Mouse (Mus musculus) hindbrain, postnatal 0 days (tissue): ENCODE data around the gene Olfr1420. TPM values are rescaled to one million over a fixed set of nuclear protein-coding genes. Genes with fewer than 3 reads are reported as not detected.
A peak's percentile ranks its signal among the peaks of the same experiment; 100 is the strongest.
"Not testable (repeated sequence)": the region's sequence is repeated elsewhere in the genome, so short reads cannot be mapped to it uniquely, and the experiment has no call there.

Experiments
- ATAC-seq: fragments of 200-750 bp; cut with Nextera tagmentation; 2 replicates; pipeline ENCODE4 v1.8.0; 2017; ENCODE audit warnings: mild to moderate bottlenecking, moderate TSS enrichment, moderate library complexity
- DNase-seq: peaks from one replicate; pipeline ENCODE4 v3.0.0-alpha.2; 2015; ENCODE audit warnings: low spot score
- H3K27ac ChIP-seq: fragments of 300-500 bp; sonication (generic); 2 replicates; pipeline ENCODE4 v1.5.1; 2014; ENCODE audit warnings: mild to moderate bottlenecking
- H3K27me3 ChIP-seq: fragments of 300-500 bp; sonication (generic); 2 replicates; pipeline ENCODE4 v1.6.1; 2014; ENCODE audit warnings: low read length, mixed read lengths; ENCODE audit not compliant: insufficient read depth
- H3K36me3 ChIP-seq: fragments of 300-500 bp; sonication (generic); 2 replicates; pipeline ENCODE4 v1.6.1; 2014; ENCODE audit warnings: low read length, mixed read lengths; ENCODE audit not compliant: insufficient read depth
- H3K4me1 ChIP-seq: fragments of 300-500 bp; sonication (generic); 2 replicates; pipeline ENCODE4 v1.6.1; 2014; ENCODE audit warnings: antibody characterized with exemption, low read length, mixed read lengths; ENCODE audit not compliant: insufficient read depth
- H3K4me2 ChIP-seq: fragments of 300-500 bp; sonication (generic); 2 replicates; pipeline ENCODE4 v1.6.1; 2014; ENCODE audit warnings: low read depth, mild to moderate bottlenecking, low read length, moderate library complexity, mixed read lengths
- H3K4me3 ChIP-seq: fragments of 300-500 bp; sonication (generic); 2 replicates; pipeline ENCODE4 v1.5.1; 2014; ENCODE audit warnings: low read length
- H3K9ac ChIP-seq: fragments of 300-500 bp; sonication (generic); replicated peaks from 2 replicates; pipeline ENCODE4 v1.6.1; 2014; ENCODE audit warnings: mild to moderate bottlenecking, low read length, moderate library complexity, mixed read lengths
- H3K9me3 ChIP-seq: fragments of 300-500 bp; sonication (generic); 2 replicates; pipeline ENCODE4 v1.6.1; 2016; ENCODE audit warnings: low read length, mixed read lengths
- CTCF ChIP-seq: IDR thresholded peaks from 2 replicates; pipeline ENCODE4 v1.5.1; 2016; ENCODE audit warnings: antibody characterized with exemption, control low read depth, low read depth
- WGBS: fragments of 180-500 bp; shearing (Covaris S2); extraction: QIAGEN DNeasy Blood & Tissue Kit; methylation state at CpG from one replicate; pipeline ENCODE4 v1.1.7; 2014; 5-methylcytosine and 5-hydroxymethylcytosine counted together
- polyA plus RNA-seq: library from polyadenylated mRNA; unstranded; fragments of >200 nt; fragmentation: Nextera tagmentation; extraction: Ambion mirVana; gene quantifications from 2 replicates; pipeline ENCODE4 v1.2.1, GENCODE M21; 2015
- total RNA-seq: library from RNA; depleted of rRNA; stranded (reverse); fragments of >200 nt; gene quantifications from 2 replicates; pipeline ENCODE4 v1.2.3, GENCODE M21; 2014

Olfr1420 gene
- total and polyA plus RNA-seq, 2 experiments from 2014 or later: not detected

- Histone ChIP-seq H3K4me2 (no peak overlapping the region), H3K9ac (no peak overlapping the region), H3K9me3 (no peaks in the 10 kb centered on the region), H3K27me3 (no peaks in the 10 kb centered on the region), H3K36me3 (no peaks in the 10 kb centered on the region), H3K4me3 (no peak overlapping the region), H3K4me1 (no peaks in the 10 kb centered on the region), H3K27ac (no peak overlapping the region)
- DNase-seq (no peak), ATAC-seq (no peak)
- no peak for TF ChIP-seq CTCF
- WGBS: 88% methylated on average over 2 of the region's 2 CpGs
Observed at GRCm38 (mm10) chr19:11867837-11868236, 18.5 kb upstream of the Olfr1420 start.

DNA sequence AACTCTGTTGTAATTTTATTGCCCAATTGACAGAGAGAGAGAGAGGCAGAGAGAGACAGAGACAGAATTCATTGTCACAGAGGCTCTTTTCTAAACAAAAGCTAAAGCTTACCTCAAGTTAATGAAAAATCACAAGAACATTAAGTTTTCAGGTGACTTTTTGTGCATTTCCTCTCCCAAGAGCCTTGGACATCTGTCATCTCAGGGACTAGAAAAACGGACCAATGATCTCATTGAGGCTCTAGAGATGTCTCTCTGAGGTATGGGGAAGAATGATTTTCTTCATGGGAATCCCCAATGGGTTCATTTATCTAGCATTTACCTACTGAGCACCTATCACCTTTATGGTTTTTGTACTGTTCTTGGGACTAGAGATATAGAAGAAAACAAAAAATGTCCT lies 11.4 kb upstream of the Olfr1420 start, which contains the start of gene Olfr1419:
Gene Olfr1419 (minus strand): TSS at position 101 of the 400 bp plus-strand sequence.
- Histone ChIP-seq H3K27ac (no peak within 1 kb of the TSS), H3K9me3 (no peaks in the 10 kb centered on the region), H3K36me3 (no peaks in the 10 kb centered on the region), H3K9ac (no peak within 1 kb of the TSS), H3K27me3 (no peaks in the 10 kb centered on the region), H3K4me1 (no peaks in the 10 kb centered on the region), H3K4me2 (no peak within 1 kb of the TSS), H3K4me3 (no peak within 1 kb of the TSS)
- 50% methylated on average over 1 of the region's 1 CpGs for WGBS
- no peak for TF ChIP-seq CTCF
- ATAC-seq (no peak), DNase-seq (no peak)

DNA sequence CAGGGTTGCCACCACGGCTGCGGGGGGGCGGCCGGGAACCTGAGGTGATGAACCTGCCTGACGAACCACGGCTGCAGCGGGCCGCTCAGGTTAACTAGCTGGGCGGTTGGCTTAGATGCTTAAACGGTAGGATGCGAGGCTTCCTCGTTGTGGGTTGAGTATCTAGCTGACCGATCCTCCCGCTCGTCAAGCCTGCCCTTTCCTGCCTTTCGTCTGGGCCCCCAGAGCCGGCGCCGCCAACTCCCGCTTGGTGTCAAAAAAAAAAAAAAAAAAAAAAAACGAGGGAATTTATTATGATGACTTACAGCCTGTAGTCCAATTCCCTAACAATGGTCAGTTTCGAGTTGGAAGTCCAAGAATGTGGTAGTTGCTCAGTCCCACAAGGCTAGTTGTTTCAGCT lies 8.0 kb upstream of the Olfr1420 start:
- not testable (repeated sequence) for DNase-seq, H3K36me3 ChIP-seq, H3K27me3 ChIP-seq, H3K4me1 ChIP-seq, ATAC-seq, H3K27ac ChIP-seq, H3K4me3 ChIP-seq, H3K9me3 ChIP-seq, H3K4me2 ChIP-seq, H3K9ac ChIP-seq
- WGBS: 70% methylated on average over 22 of the region's 22 CpGs

DNA sequence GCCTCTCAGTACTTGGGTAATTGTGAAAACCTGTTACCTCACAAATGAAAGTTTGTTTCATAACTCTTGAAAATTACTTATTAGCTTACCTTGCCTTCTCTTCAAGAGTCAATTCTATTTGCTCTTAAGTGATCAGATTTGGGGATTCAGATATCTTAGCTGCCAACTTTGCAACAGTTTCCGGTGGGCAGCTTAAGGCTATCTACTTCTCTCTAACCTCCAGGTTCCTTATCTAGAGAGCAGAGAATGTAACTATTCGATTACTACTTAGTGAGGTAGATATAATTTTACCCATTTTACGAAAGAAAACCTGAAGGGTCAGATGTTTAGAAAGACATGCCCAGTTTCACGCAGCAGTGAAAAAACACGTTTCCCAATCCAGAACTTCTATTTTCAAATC lies 24.7 kb downstream of the Olfr1420 start:
- Histone ChIP-seq H3K4me3 (peak overlapping the region; percentile 84), H3K27ac (no peak overlapping the region), H3K9ac (peak overlapping the region; percentile 74; the same call in 1 of the 2 replicates), H3K27me3 (no peaks in the 10 kb centered on the region), H3K36me3 (no peaks in the 10 kb centered on the region), H3K4me1 (peaks cover 8% of the 10 kb centered on the region; the same call in 1 of the 2 replicates), H3K9me3 (no peaks in the 10 kb centered on the region), H3K4me2 (peak overlapping the region; percentile 78)
- 95% methylated on average over 5 of the region's 5 CpGs for WGBS
- no peak for TF ChIP-seq CTCF
- ATAC-seq (no peak), DNase-seq (no peak)

- no peak for TF ChIP-seq CTCF
- DNase-seq (peak; percentile 37), ATAC-seq (peak; percentile 36)
- peaks cover 8% of the 10 kb centered on the region; the same call in 1 of the 2 replicates for H3K4me1 ChIP-seq
- H3K4me3 ChIP-seq: peak overlapping the region; percentile 84
- H3K4me2 ChIP-seq: peak overlapping the region; percentile 78
- no peaks in the 10 kb centered on the region for H3K36me3 ChIP-seq
- no peaks in the 10 kb centered on the region for H3K27me3 ChIP-seq
- 4% methylated on average over 17 of the region's 17 CpGs for WGBS
- H3K9me3 ChIP-seq: no peaks in the 10 kb centered on the region
- H3K9ac ChIP-seq: peak overlapping the region; percentile 74
- peak overlapping the region; percentile 90 for H3K27ac ChIP-seq
Observed at GRCm38 (mm10) chr19:11911603-11912002, 25.2 kb downstream of the Olfr1420 start.

DNA sequence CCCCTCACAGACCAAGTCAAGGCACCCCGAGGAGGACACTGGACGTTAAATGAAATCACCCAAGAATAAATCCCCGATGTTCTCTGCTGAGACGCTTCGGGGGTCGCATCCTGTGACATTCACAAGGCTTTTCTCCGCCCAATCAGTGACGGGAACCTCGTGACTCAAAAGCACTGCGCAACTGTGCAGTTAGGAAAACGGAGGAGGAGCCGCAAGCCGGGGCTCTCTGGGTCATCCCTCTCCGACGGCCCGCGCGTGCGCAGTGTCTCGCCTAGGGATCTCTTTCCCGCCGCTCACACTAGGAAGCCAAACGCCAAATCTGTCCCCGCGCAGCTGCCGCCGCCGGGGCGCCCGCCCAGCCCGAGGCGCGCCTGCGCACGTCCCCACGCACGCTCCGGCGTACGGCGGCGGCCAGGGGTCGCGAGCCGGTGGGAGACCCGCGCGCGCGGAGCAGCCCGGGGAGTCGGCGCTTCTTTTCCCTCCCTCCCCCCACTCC lies 25.7 kb downstream of the Olfr1420 start, which contains the start of gene Patl1:
Gene Patl1 (plus strand): TSS at position 363 of the 496 bp plus-strand sequence.
- H3K9ac ChIP-seq: peak within 1 kb of the TSS; percentile 74
- H3K36me3 ChIP-seq: no peaks in the 10 kb centered on the region
- TF ChIP-seq CTCF: peak; percentile 3; the same call in 1 of the 2 replicates
- peak within 1 kb of the TSS; percentile 84 for H3K4me3 ChIP-seq
- H3K4me1 ChIP-seq: peaks cover 8% of the 10 kb centered on the region; the same call in 1 of the 2 replicates
- no peaks in the 10 kb centered on the region for H3K27me3 ChIP-seq
- under 1% methylated on average over 48 of the region's 53 CpGs for WGBS
- ATAC-seq: peak; percentile 98
- H3K27ac ChIP-seq: peak within 1 kb of the TSS; percentile 90
- peak; percentile 99 for DNase-seq
- H3K9me3 ChIP-seq: no peaks in the 10 kb centered on the region
- peak within 1 kb of the TSS; percentile 78 for H3K4me2 ChIP-seq

DNA sequence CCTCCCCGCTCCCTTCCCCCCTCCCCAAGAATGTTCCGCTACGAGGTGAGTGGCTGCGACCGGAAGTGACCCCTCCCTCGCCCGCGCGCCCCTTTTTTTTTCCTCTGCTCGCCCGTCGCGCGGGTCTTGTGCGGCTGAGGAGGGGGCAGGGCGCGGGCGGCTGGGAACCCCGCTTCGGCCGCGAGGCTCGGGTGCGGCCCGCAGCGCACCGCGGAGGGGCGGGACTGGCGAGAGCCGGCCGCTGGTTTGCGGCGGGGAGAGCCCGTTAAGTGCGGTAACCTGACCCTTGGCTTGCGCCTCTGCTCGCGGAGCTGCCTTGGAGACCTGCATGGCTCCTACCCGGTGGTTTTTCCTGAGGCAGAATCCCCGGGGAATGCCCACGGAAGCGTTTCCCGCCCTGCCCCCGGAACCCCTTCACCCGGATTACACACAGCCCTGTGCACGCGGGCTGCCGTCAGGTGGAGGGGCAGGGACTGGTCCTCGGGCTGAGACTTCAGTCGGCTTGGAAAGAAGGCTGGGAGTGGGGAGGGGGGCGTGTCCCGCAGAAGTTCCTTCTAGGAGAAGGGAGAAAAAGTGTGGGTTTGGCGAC lies 26.3 kb downstream of the Olfr1420 start:
- Histone ChIP-seq H3K4me1 (peaks cover 8% of the 10 kb centered on the region; the same call in 1 of the 2 replicates), H3K9me3 (no peaks in the 10 kb centered on the region), H3K4me2 (peak overlapping the region; percentile 78), H3K36me3 (no peaks in the 10 kb centered on the region), H3K27me3 (no peaks in the 10 kb centered on the region), H3K4me3 (peak overlapping the region; percentile 84), H3K27ac (peak overlapping the region; percentile 90), H3K9ac (peak overlapping the region; percentile 74)
- TF ChIP-seq CTCF: no peak
- WGBS: under 1% methylated on average over 47 of the region's 54 CpGs
- peak; percentile 62 for DNase-seq
- peak; percentile 54; the same call in 1 of the 2 replicates for ATAC-seq
